Mouse (Mus musculus) forebrain, embryonic 10.5 days (tissue): ENCODE measurements around the gene Csf2. TPM values are rescaled to one million over a fixed set of nuclear protein-coding genes. Genes with fewer than 3 reads are reported as not detected.

Experiments
- polyA plus RNA-seq: library from polyadenylated mRNA; unstranded; fragments of >200 nt; fragmentation: Nextera tagmentation; extraction: Ambion mirVana; gene quantifications from 2 replicates; pipeline ENCODE4 v1.2.1, GENCODE M21; 2016

The Csf2 gene
- polyA plus RNA-seq, 1 experiment from 2014 or later = not detected

Other genes with a start within 250 kb of the Csf2 start
- 0.76 and 1.3 TPM in 2 replicates for gene Slc22a4, start 221.6 kb downstream of the Csf2 start, polyA plus RNA-seq
- 49.5 and 53.1 TPM in 2 replicates for gene Pdlim4, start 180.7 kb downstream of the Csf2 start, polyA plus RNA-seq
- 15.9 and 19.7 TPM in 2 replicates for gene P4ha2, start 149.6 kb downstream of the Csf2 start, polyA plus RNA-seq
- not detected in 2 replicates for gene Il3, start 17.6 kb upstream of the Csf2 start, polyA plus RNA-seq
- gene Acsl6, start 54.1 kb upstream of the Csf2 start, polyA plus RNA-seq = 11.3 and 12.1 TPM in 2 replicates
- gene Meikin, start 121.0 kb upstream of the Csf2 start, polyA plus RNA-seq = not detected in 2 replicates
- 8.1 and 8.9 TPM in 2 replicates for gene Fnip1, start 188.5 kb upstream of the Csf2 start, polyA plus RNA-seq